Mouse (Mus musculus) thymus, adult 2 months (tissue): ENCODE measurements around the gene Erc2. TPM values are rescaled to one million over a fixed set of nuclear protein-coding genes. Genes with fewer than 3 reads are reported as not detected.

Experiments used
- DNase-seq: peaks from one replicate; pipeline ENCODE4 v3.0.0; 2021
- H3K27ac ChIP-seq: fragments of 200-500 bp; 2 replicates; pipeline ENCODE4 v1.5.1; 2012; ENCODE audit warnings: low read length, control low read depth; ENCODE audit not compliant: control insufficient read depth, insufficient read depth
- H3K27me3 ChIP-seq: fragments of 200-500 bp; 2 replicates; pipeline ENCODE4 v1.6.1; 2012; ENCODE audit warnings: mild to moderate bottlenecking, low read length, moderate library complexity, mixed read lengths; ENCODE audit not compliant: control insufficient read depth, insufficient read depth
- H3K36me3 ChIP-seq: fragments of 200-500 bp; 2 replicates; pipeline ENCODE4 v1.6.1; 2012; ENCODE audit warnings: mild to moderate bottlenecking, low read length, moderate library complexity; ENCODE audit not compliant: control insufficient read depth, insufficient read depth
- H3K4me1 ChIP-seq: fragments of 200-500 bp; replicated peaks from 2 replicates; pipeline ENCODE4 v1.6.1; 2012; ENCODE audit warnings: low read length; ENCODE audit not compliant: control insufficient read depth, insufficient read depth
- H3K4me3 ChIP-seq: fragments of 200-500 bp; 2 replicates; pipeline ENCODE4 v1.5.1; 2012; ENCODE audit warnings: mild to moderate bottlenecking, low read length, control low read depth, moderate library complexity; ENCODE audit not compliant: control insufficient read depth, insufficient read depth
- CTCF ChIP-seq: fragments of 200-500 bp; IDR thresholded peaks from 2 replicates; pipeline ENCODE4 v1.5.1; 2012; ENCODE audit warnings: mild to moderate bottlenecking, control low read depth, low read length, moderate library complexity, borderline replicate concordance; ENCODE audit not compliant: control insufficient read depth, poor library complexity, insufficient read depth; ENCODE audit errors: extremely low read depth
- POLR2A ChIP-seq: fragments of 200-500 bp; IDR thresholded peaks from 2 replicates; pipeline ENCODE4 v1.6.1; 2012; ENCODE audit warnings: mild to moderate bottlenecking, low read length, control low read depth, moderate library complexity; ENCODE audit not compliant: control insufficient read depth, poor library complexity, insufficient read depth; ENCODE audit errors: extremely low read depth
- WGBS: fragments of 180-500 bp; shearing (Covaris S2); methylation state at CpG from one replicate; pipeline ENCODE4 v1.1.7; 2018; 5-methylcytosine and 5-hydroxymethylcytosine counted together
- polyA plus RNA-seq: library from polyadenylated mRNA; depleted of rRNA; stranded (reverse); fragments of >200 nt; gene quantifications from 2 replicates; pipeline ENCODE4 v1.2.3, GENCODE M21; 2012

Erc2 gene
- polyA plus RNA-seq, 1 experiment: 0.18 TPM

DNA sequence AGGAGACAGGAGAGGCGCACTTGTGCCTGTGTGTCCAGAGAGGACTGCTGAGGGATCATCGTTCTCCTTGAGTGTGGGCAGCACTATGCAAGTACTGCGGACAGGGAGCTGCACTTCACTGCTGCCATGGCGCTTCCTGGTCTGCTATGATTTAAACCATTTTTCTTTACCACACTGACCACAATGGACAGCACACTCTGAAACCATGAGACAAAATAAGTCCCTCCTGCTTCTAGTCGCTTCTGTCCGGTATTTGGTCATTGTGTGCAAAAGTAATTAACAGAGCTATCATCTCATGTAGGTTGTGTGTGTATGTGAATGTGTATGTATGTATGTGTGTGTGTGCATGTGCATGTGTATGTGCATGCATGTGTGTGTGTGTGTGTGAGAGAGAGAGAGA, 200.3 kb downstream of the Erc2 start:
- 93% methylated on average over 6 of the region's 6 CpGs for WGBS
- no peak for DNase-seq
- Histone ChIP-seq H3K4me1 (no peaks in the 10 kb centered on the region), H3K36me3 (no peaks in the 10 kb centered on the region), H3K4me3 (no peak overlapping the region), H3K27ac (no peak overlapping the region), H3K27me3 (no peaks in the 10 kb centered on the region)
- TF ChIP-seq CTCF (no peak), POLR2A (no peak)

DNA sequence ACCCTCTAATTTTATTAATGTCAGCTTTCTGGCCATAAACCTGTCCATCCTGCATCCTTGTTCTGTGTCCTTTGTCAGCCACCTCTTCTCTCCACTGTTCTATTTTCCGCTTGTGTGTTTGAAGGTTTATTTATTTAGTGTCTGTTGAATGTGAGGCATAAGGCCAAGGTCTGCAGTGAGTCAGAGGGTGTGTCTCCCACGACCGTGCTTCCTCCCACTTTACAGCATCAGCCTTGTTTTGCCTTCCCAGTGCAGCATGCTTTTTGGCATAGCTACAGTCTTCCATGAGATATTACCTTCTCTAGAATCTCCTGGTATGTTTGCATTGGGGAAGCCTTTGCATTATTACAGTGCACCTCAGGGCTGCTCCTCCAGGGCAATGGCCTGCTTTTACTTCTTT, 200.8 kb downstream of the Erc2 start:
- TF ChIP-seq POLR2A (no peak), CTCF (no peak)

DNA sequence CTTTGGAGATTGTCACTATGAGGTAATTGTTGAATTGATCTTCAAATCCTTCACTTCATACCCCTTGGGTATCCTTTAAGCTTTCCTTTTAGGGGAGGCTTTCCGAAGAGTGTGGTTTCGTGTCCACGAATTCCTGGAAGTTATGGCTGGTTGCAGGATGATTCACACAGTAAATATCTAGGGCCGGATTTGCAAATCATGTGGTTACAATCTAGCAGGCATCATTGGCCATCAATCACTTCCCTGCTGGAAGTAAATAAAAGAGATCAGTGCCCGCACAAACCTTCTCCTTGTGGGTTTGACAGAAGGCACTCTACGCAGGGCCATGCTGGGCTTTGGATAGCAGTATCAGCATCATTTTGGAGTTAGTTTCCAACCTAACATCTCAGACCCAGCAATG, 201.7 kb downstream of the Erc2 start:
- Histone ChIP-seq H3K4me3 (no peak overlapping the region), H3K27ac (no peak overlapping the region), H3K36me3 (no peaks in the 10 kb centered on the region), H3K27me3 (no peaks in the 10 kb centered on the region), H3K4me1 (no peaks in the 10 kb centered on the region)
- no peak for DNase-seq
- no peak for TF ChIP-seq CTCF
- TF ChIP-seq POLR2A: no peak
- 93% methylated on average over 6 of the region's 6 CpGs for WGBS

More for the DNA sequence above, 200.8 kb downstream of the Erc2 start:
- H3K27me3 ChIP-seq: no peaks in the 10 kb centered on the region
- no peaks in the 10 kb centered on the region for H3K36me3 ChIP-seq
- no peak for DNase-seq
- H3K4me1 ChIP-seq: no peaks in the 10 kb centered on the region
- H3K4me3 ChIP-seq: no peak overlapping the region
- no peak overlapping the region for H3K27ac ChIP-seq
- WGBS: 77% methylated on average over 3 of the region's 3 CpGs

DNA sequence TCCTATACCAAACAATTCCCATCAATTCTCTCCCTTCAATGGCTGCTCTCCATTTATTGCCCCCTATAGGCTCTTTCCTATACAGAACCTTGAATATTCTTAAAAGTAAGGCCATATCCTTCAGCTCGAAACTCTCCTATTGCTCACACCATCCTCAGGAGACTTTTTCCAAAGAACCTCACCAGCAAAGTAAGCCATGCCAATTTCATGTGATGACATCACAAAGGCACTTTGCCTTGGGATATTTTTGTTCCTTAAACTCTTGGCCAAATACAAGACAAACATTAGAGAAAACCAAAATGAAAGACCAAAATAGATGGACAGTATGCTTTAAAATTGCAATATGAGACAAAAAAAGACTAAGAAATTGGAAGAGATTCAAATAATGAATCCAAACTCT, 204.6 kb downstream of the Erc2 start:
- H3K4me1 ChIP-seq: no peaks in the 10 kb centered on the region
- no peak overlapping the region for H3K27ac ChIP-seq
- H3K4me3 ChIP-seq: no peak overlapping the region
- no peaks in the 10 kb centered on the region for H3K27me3 ChIP-seq
- 84% methylated on average over 1 of the region's 1 CpGs for WGBS
- TF ChIP-seq CTCF: no peak
- no peaks in the 10 kb centered on the region for H3K36me3 ChIP-seq
- DNase-seq: no peak

DNA sequence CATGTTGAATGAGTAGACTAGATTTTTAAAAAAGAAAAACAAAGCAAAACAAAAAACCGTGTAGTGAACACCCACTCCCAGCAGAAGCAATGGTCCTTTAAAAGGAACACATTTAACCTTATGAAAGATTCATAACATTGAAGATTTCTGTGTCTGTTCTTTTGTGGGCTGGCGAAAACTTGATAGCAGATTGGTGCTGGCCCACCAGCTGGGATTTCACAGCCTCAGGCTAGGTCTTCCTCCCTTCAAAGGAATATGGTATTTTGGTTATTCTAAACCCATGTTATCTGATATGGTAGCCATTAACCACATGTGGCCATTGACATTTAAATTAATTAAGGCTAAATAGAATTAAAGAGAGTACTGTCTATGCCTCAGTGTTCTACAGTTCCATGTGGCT, 205.9 kb downstream of the Erc2 start:
- TF ChIP-seq POLR2A (no peak), CTCF (no peak)
- WGBS: 81% methylated on average over 2 of the region's 2 CpGs
- H3K4me1 ChIP-seq: no peaks in the 10 kb centered on the region
- DNase-seq: no peak
- no peaks in the 10 kb centered on the region for H3K27me3 ChIP-seq
- no peak overlapping the region for H3K27ac ChIP-seq
- no peaks in the 10 kb centered on the region for H3K36me3 ChIP-seq
- no peak overlapping the region for H3K4me3 ChIP-seq

DNA sequence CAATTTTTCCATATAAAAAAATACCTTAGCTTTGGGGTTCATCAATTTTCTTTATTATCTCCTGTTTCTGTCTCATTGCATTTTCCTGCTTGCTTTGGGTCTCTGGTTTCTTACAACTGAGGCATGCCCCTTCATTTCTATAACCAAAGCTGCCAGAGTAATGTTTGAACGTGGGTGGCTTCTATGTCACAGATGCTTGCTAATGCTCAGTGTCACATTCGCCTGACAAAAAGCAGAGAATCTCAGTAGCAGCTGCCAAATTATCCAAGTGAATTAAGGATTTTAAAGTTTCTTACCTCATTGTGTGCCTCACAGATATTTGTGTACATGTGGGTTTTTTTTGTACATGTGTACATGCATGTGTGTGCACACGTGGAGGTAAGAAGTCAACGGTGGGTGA, 210.0 kb downstream of the Erc2 start:
- Histone ChIP-seq H3K4me3 (no peak overlapping the region), H3K36me3 (no peaks in the 10 kb centered on the region), H3K27ac (no peak overlapping the region), H3K27me3 (no peaks in the 10 kb centered on the region), H3K4me1 (no peaks in the 10 kb centered on the region)
- DNase-seq: no peak
- TF ChIP-seq CTCF (no peak), POLR2A (no peak)
- 84% methylated on average over 4 of the region's 4 CpGs for WGBS

DNA sequence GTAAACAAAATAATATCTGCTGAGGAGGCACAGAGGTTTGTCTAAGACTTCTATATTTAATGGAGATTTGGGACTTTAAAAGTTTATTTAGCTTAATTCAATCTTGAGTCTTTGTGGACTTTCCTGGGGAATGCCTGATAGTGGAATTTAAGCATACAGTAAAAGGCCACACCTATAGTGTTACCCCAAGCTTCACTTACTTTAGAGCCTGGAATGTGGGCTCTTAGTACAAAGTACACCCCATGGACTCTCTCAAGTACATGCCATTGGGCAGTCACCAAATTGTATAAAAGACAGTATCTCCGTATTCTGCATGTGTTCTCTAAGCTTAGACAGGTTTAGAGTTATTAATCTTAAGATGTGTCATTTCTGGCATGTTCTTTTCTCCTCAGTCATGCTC, 213.1 kb downstream of the Erc2 start:
- H3K36me3 ChIP-seq: no peaks in the 10 kb centered on the region
- WGBS: 81% methylated on average over 1 of the region's 1 CpGs
- no peaks in the 10 kb centered on the region for H3K4me1 ChIP-seq

More for the DNA sequence above, 213.1 kb downstream of the Erc2 start:
- Histone ChIP-seq H3K27ac (no peak overlapping the region), H3K4me3 (no peak overlapping the region), H3K27me3 (no peaks in the 10 kb centered on the region)
- no peak for TF ChIP-seq POLR2A
- no peak for TF ChIP-seq CTCF
- DNase-seq: no peak
